In genomic region chr2:18055016-18055928, GRCm38 (mm10) we compare ENCODE assay signal across 8 mouse cellular contexts. TPM values are rescaled to one million over a fixed set of nuclear protein-coding genes. Genes with fewer than 3 reads are reported as not detected.
DNase-seq lines count a peak whose midpoint lies in the region; ATAC-seq and TF ChIP-seq lines count a peak whose summit lies in the region.

Gene Mllt10, plus strand, starts transcription at chr2:18055237.

- peak within 1 kb of the TSS; percentile 99 for H3K9ac ChIP-seq in forebrain, embryonic 11.5 days (ENCODE audit: low read length)
- H3K9ac ChIP-seq in midbrain, postnatal 0 days (replicated peaks; ENCODE audit: low read length, poor library complexity, severe bottlenecking), result peak within 1 kb of the TSS; percentile 79

- no peak for DNase-seq in cerebellum, adult 2 months
- no peak for DNase-seq in cerebellum, adult 18-20 months
- no peak for DNase-seq in forebrain, embryonic 11.5 days (ENCODE audit: low spot score)
- no peak for DNase-seq in heart, postnatal 25 days (ENCODE audit: low spot score)
- DNase-seq in left cerebral cortex, adult 8-10 months (ENCODE audit: low spot score in 2 of 2), result no peak
- DNase-seq in midbrain, postnatal 0 days (ENCODE audit: low spot score), result no peak
- DNase-seq in c-Kit-positive CD71-positive TER-119-positive erythroid progenitor cells, embryonic 14.5 days (ENCODE audit: low spot score), result no peak

- H3K27ac ChIP-seq in cerebellum, adult 2 months (ENCODE audit: insufficient read depth, low read length), result peak within 1 kb of the TSS; percentile 82
- H3K27ac ChIP-seq in forebrain, embryonic 11.5 days (ENCODE audit: low read depth, low read length), result peak within 1 kb of the TSS; percentile 100
- H3K27ac ChIP-seq in midbrain, postnatal 0 days (ENCODE audit: low read depth, low read length), result peak within 1 kb of the TSS; percentile 96

- H3K27me3 ChIP-seq in cerebellum, adult 2 months (ENCODE audit: control insufficient read depth, insufficient read depth, low read length), result no peaks in the 10 kb centered on the region
- no peaks in the 10 kb centered on the region for H3K27me3 ChIP-seq in forebrain, embryonic 11.5 days (ENCODE audit: control insufficient read depth, insufficient read depth, low read length)
- H3K27me3 ChIP-seq in midbrain, postnatal 0 days (ENCODE audit: insufficient read depth, low read length), result no peaks in the 10 kb centered on the region

- H3K9me3 ChIP-seq in forebrain, embryonic 11.5 days (ENCODE audit: control insufficient read depth, low read length), result no peaks in the 10 kb centered on the region
- H3K9me3 ChIP-seq in midbrain, postnatal 0 days (ENCODE audit: low read length), result no peaks in the 10 kb centered on the region

- H3K4me2 ChIP-seq in forebrain, embryonic 11.5 days (ENCODE audit: low read depth, low read length, severe bottlenecking), result peak within 1 kb of the TSS; percentile 82
- peak within 1 kb of the TSS; percentile 91 for H3K4me2 ChIP-seq in midbrain, postnatal 0 days (ENCODE audit: low read depth, low read length, poor library complexity, severe bottlenecking)

- H3K4me3 ChIP-seq in cerebellum, adult 2 months (replicated peaks; ENCODE audit: insufficient read depth, low read depth, low read length), result peak within 1 kb of the TSS; percentile 85
- H3K4me3 ChIP-seq in forebrain, embryonic 11.5 days (ENCODE audit: low read depth, low read length), result peak within 1 kb of the TSS; percentile 51
- peak within 1 kb of the TSS; percentile 68 for H3K4me3 ChIP-seq in midbrain, postnatal 0 days (ENCODE audit: low read depth, low read length)

- TF ChIP-seq CTCF in cerebellum, adult 2 months (IDR thresholded peaks at IDR 0.05; ENCODE audit: borderline replicate concordance, insufficient read depth, low read depth, low read length), result no peak
- TF ChIP-seq CTCF in midbrain, postnatal 0 days (IDR thresholded peaks at IDR 0.05), result no peak

- no peak for TF ChIP-seq POLR2A in cerebellum, adult 2 months (IDR thresholded peaks at IDR 0.05; ENCODE audit: borderline replicate concordance, insufficient read depth, low read length)

- intact Hi-C loops in heart, postnatal 25 days (cut with DNase I), result loop anchor here (5.0 to 10.0 kb wide), 3 partner anchors 337 to 637 kb away; partner anchors contain the start of genes Dnajc1 and Spag6

- no peak for ATAC-seq in activated CD4-positive, CD25-positive, alpha-beta regulatory T cell, adult 4 months
- no peak for ATAC-seq in forebrain, embryonic 11.5 days (replicated peaks; ENCODE audit: low FRiP score)
- ATAC-seq in midbrain, postnatal 0 days (ENCODE audit: low FRiP score), result no peak

- no peaks in the 10 kb centered on the region; the same call in 1 of the 2 replicates for H3K4me1 ChIP-seq in cerebellum, adult 2 months (ENCODE audit: control insufficient read depth, insufficient read depth, low read length)
- peaks cover 17% of the 10 kb centered on the region for H3K4me1 ChIP-seq in forebrain, embryonic 11.5 days (replicated peaks; ENCODE audit: control insufficient read depth, insufficient read depth, low read length)
- H3K4me1 ChIP-seq in midbrain, postnatal 0 days (ENCODE audit: insufficient read depth, low read length), result no peaks in the 10 kb centered on the region

- WGBS in cerebellum, adult 2 months, result 38% methylated on average over 20 of the region's 20 CpGs
- under 1% methylated on average over 20 of the region's 20 CpGs for WGBS in forebrain, embryonic 11.5 days
- 15% methylated on average over 20 of the region's 20 CpGs for WGBS in midbrain, postnatal 0 days

- H3K36me3 ChIP-seq in forebrain, embryonic 11.5 days (ENCODE audit: control insufficient read depth, insufficient read depth, low read length), result no peaks in the 10 kb centered on the region
- no peaks in the 10 kb centered on the region for H3K36me3 ChIP-seq in midbrain, postnatal 0 days (ENCODE audit: insufficient read depth, low read length)

RNA-seq across cellular contexts. Expression of gene Mllt10, which starts in this region (rescaled TPM):
- polyA plus RNA-seq in cerebellum, adult 2 months (2012; rRNA removed), result 45.6 and 46.7 TPM in 2 replicates
- 10 to 100 TPM; 34.0 to 36.9 TPM for polyA plus RNA-seq in activated CD4-positive, CD25-positive, alpha-beta regulatory T cell, adult 4 months (2017; shearing (Covaris generic))
- 52.9 and 54.2 TPM in 2 replicates for polyA plus RNA-seq in forebrain, embryonic 11.5 days (2014; fragmentation: Nextera tagmentation; extraction: Ambion mirVana)
- 10 to 100 TPM; 32.6 to 35.1 TPM for total RNA-seq in heart, postnatal 25 days (2021)
- total RNA-seq in left cerebral cortex, adult 8-10 months (2022), result 10 to 100 TPM; 53.3 to 62.7 (median 56.5) TPM
- 22.7 and 96.5 TPM in 2 replicates for total RNA-seq in midbrain, postnatal 0 days (2014; rRNA removed)
- 23.9 and 28.9 TPM in 2 replicates for polyA plus RNA-seq in midbrain, postnatal 0 days (2015; fragmentation: Nextera tagmentation; extraction: Ambion mirVana)
